9 mouse cellular contexts compared by ENCODE assay signal in genomic region chr3:145651029-145651977, GRCm38 (mm10). TPM values are rescaled to one million over a fixed set of nuclear protein-coding genes. Genes with fewer than 3 reads are reported as not detected.
DNase-seq lines count a peak whose midpoint lies in the region; ATAC-seq and TF ChIP-seq lines count a peak whose summit lies in the region.
"Had no signal": no experiment of that assay in that cellular context is flagged by ENCODE, and none has a peak within 500 bp of the region (broad histone marks: within the 10 kb centered on the region; RNA-seq: fewer than 3 reads in every experiment).

No protein-coding gene starts in this region.

- no peak for TF ChIP-seq CTCF in layer of hippocampus, adult 2 months (conservative IDR thresholded peaks at IDR 0.05)
- TF ChIP-seq CTCF in lung, adult 2 months (IDR thresholded peaks at IDR 0.05; ENCODE audit: insufficient read depth, low read length): no peak

- peak overlapping the region; percentile 2; the same call in 1 of the 2 replicates for H3K4me3 ChIP-seq in layer of hippocampus, adult 2 months
- peak overlapping the region; percentile 60 for H3K4me3 ChIP-seq in forebrain, embryonic 11.5 days (ENCODE audit: low read depth, low read length)
- peak overlapping the region; percentile 35; the same call in 1 of the 2 replicates for H3K4me3 ChIP-seq in hindbrain, embryonic 14.5 days (replicated peaks; ENCODE audit: low read length)
- peak overlapping the region; percentile 54 for H3K4me3 ChIP-seq in lung, adult 2 months (replicated peaks; ENCODE audit: extremely low read depth, low read depth, low read length)
- peak overlapping the region; percentile 67 for H3K4me3 ChIP-seq in stomach, embryonic 15.5 days (replicated peaks)

- TF ChIP-seq POLR2A in lung, adult 2 months (IDR thresholded peaks at IDR 0.05; ENCODE audit: borderline replicate concordance, extremely low read depth, low read depth, low read length): peak; percentile 26; the same call in 1 of the 2 replicates

- H3K9me3 ChIP-seq in forebrain, embryonic 11.5 days (ENCODE audit: control insufficient read depth, low read length): no peaks in the 10 kb centered on the region
- no peaks in the 10 kb centered on the region for H3K9me3 ChIP-seq in hindbrain, embryonic 14.5 days (ENCODE audit: control insufficient read depth, low read length)
- no peaks in the 10 kb centered on the region for H3K9me3 ChIP-seq in stomach, embryonic 15.5 days

- H3K27ac ChIP-seq in layer of hippocampus, adult 2 months: no peak overlapping the region
- peak overlapping the region; percentile 71 for H3K27ac ChIP-seq in forebrain, embryonic 11.5 days (ENCODE audit: low read depth, low read length)
- H3K27ac ChIP-seq in hindbrain, embryonic 14.5 days: no peak overlapping the region
- H3K27ac ChIP-seq in stomach, embryonic 15.5 days: peak overlapping the region; percentile 95

- H3K4me2 ChIP-seq in forebrain, embryonic 11.5 days (ENCODE audit: low read depth, low read length, severe bottlenecking): peak overlapping the region; percentile 88
- H3K4me2 ChIP-seq in hindbrain, embryonic 14.5 days (replicated peaks): peak overlapping the region; percentile 88
- peak overlapping the region; percentile 89 for H3K4me2 ChIP-seq in stomach, embryonic 15.5 days

- H3K36me3 ChIP-seq in forebrain, embryonic 11.5 days (ENCODE audit: control insufficient read depth, insufficient read depth, low read length): no peaks in the 10 kb centered on the region
- no peaks in the 10 kb centered on the region for H3K36me3 ChIP-seq in hindbrain, embryonic 14.5 days (replicated peaks; ENCODE audit: control insufficient read depth, insufficient read depth)
- H3K36me3 ChIP-seq in stomach, embryonic 15.5 days: no peaks in the 10 kb centered on the region

- ATAC-seq in forebrain, embryonic 11.5 days (replicated peaks; ENCODE audit: low FRiP score): peak; percentile 35
- ATAC-seq in hindbrain, embryonic 14.5 days (ENCODE audit: low FRiP score): no peak
- peak; percentile 11; the same call in 1 of the 2 replicates for ATAC-seq in stomach, embryonic 15.5 days (ENCODE audit: insufficient read depth, low FRiP score, low read depth)

- DNase-seq in layer of hippocampus, adult 2 months (ENCODE audit: low spot score in 2 of 2): no peak
- DNase-seq in layer of hippocampus, postnatal 36 days: no peak
- peak; percentile 66 for DNase-seq in forebrain, embryonic 11.5 days (ENCODE audit: low spot score)
- DNase-seq in hindbrain, embryonic 14.5 days (ENCODE audit: low spot score): no peak
- peak; percentile 35 for DNase-seq in lung, adult 2 months
- no peak for DNase-seq in frontal cortex, postnatal 14 days (ENCODE audit: low spot score in 2 of 2)
- DNase-seq in ovary, adult 18-20 months (ENCODE audit: low spot score): no peak

- peak overlapping the region; percentile 23; the same call in 1 of the 2 replicates for H3K9ac ChIP-seq in forebrain, embryonic 11.5 days (ENCODE audit: low read length)
- no peak overlapping the region for H3K9ac ChIP-seq in hindbrain, embryonic 14.5 days
- H3K9ac ChIP-seq in stomach, embryonic 15.5 days: no peak overlapping the region

- H3K27me3 ChIP-seq in forebrain, embryonic 11.5 days (ENCODE audit: control insufficient read depth, insufficient read depth, low read length): peaks cover 2% of the 10 kb centered on the region; the same call in 1 of the 2 replicates
- peaks cover 67% of the 10 kb centered on the region for H3K27me3 ChIP-seq in hindbrain, embryonic 14.5 days (ENCODE audit: control insufficient read depth, insufficient read depth, low read length)
- H3K27me3 ChIP-seq in stomach, embryonic 15.5 days (replicated peaks): no peaks in the 10 kb centered on the region

- 1% methylated on average over 19 of the region's 19 CpGs for WGBS in forebrain, embryonic 11.5 days
- WGBS in hindbrain, embryonic 14.5 days: 2% methylated on average over 18 of the region's 19 CpGs
- WGBS in lung, adult 2 months: 11% methylated on average over 19 of the region's 19 CpGs
- 9% methylated on average over 19 of the region's 19 CpGs for WGBS in stomach, embryonic 15.5 days

- peaks cover 42% of the 10 kb centered on the region for H3K4me1 ChIP-seq in forebrain, embryonic 11.5 days (replicated peaks; ENCODE audit: control insufficient read depth, insufficient read depth, low read length)
- peaks cover 37% of the 10 kb centered on the region for H3K4me1 ChIP-seq in hindbrain, embryonic 14.5 days (replicated peaks; ENCODE audit: control insufficient read depth, insufficient read depth, low read length)
- peaks cover 8% of the 10 kb centered on the region for H3K4me1 ChIP-seq in lung, adult 2 months (ENCODE audit: control insufficient read depth, insufficient read depth, low read length)
- H3K4me1 ChIP-seq in stomach, embryonic 15.5 days: peaks cover 27% of the 10 kb centered on the region

RNA-seq across cellular contexts. Expression of gene Ccn1, which starts 1.5 kb away (rescaled TPM):
- total RNA-seq in layer of hippocampus, adult 2 months (2021): 1 to 10 TPM; 3.6 to 4.0 TPM
- 1 to 10 TPM; 4.4 TPM for total RNA-seq in layer of hippocampus, postnatal 36 days (2021)
- polyA plus RNA-seq in forebrain, embryonic 11.5 days (2014; fragmentation: Nextera tagmentation; extraction: Ambion mirVana): 36.7 and 39.2 TPM in 2 replicates
- polyA plus RNA-seq in hindbrain, embryonic 14.5 days (2014; fragmentation: Nextera tagmentation; extraction: Ambion mirVana): 4.6 and 4.7 TPM in 2 replicates
- polyA plus RNA-seq in lung, adult 2 months (2012; rRNA removed): 79.9 and 102 TPM in 2 replicates
- polyA plus RNA-seq in stomach, embryonic 15.5 days (2015; fragmentation: Nextera tagmentation; extraction: Ambion mirVana): 39.7 and 45.1 TPM in 2 replicates
- total RNA-seq: neutrophil, adult 5-6 weeks had no signal

Comparison
In these comparisons a context has a peak if more than half of its experiments do, and no peak if none do; other contexts are left out.
1. DNase-seq: peak in forebrain, embryonic 11.5 days (single experiment) and lung, adult 2 months (single experiment); none in layer of hippocampus, adult 2 months (0 of 2), layer of hippocampus, postnatal 36 days (0 of 2), hindbrain, embryonic 14.5 days (single experiment), frontal cortex, postnatal 14 days (0 of 2) and ovary, adult 18-20 months (single experiment).
2. H3K27ac ChIP-seq: peak in forebrain, embryonic 11.5 days (single experiment) and stomach, embryonic 15.5 days (single experiment); none in layer of hippocampus, adult 2 months (single experiment) and hindbrain, embryonic 14.5 days (single experiment).
3. H3K4me3 ChIP-seq: peak in every context shown above with its lines; median percentile 67 in stomach, embryonic 15.5 days; 60 in forebrain, embryonic 11.5 days; 54 in lung, adult 2 months; 35 in hindbrain, embryonic 14.5 days; 2 in layer of hippocampus, adult 2 months.
4. Peak in every context shown above with its lines, with median percentiles within 50 percentile points of each other: H3K4me2 ChIP-seq.